Mouse (Mus musculus): Measurements from ENCODE around the gene Gm10837. TPM values are rescaled to one million over a fixed set of nuclear protein-coding genes. Genes with fewer than 3 reads are reported as not detected.
A peak's percentile ranks its signal among the peaks of the same experiment; 100 is the strongest.

Gm10837 gene
- 0.41 and 0.74 TPM in 2 replicates for polyA plus RNA-seq (2015; fragmentation: Nextera tagmentation; extraction: Ambion mirVana)

GRCm38 (mm10) chr14:122490441-122491328, at the start of gene Gm10837:
TSS of gene Gm10837 (plus strand) at chr14:122490586.
- Histone ChIP-seq H3K4me2 (peak within 1 kb of the TSS; percentile 49), H3K27ac (peak within 1 kb of the TSS; percentile 31), H3K9me3 (peaks cover 3% of the 10 kb centered on the region; the same call in 1 of the 2 replicates), H3K27me3 (peaks cover 63% of the 10 kb centered on the region), H3K4me1 (replicated peaks) (peaks cover 9% of the 10 kb centered on the region), H3K36me3 (no peaks in the 10 kb centered on the region), H3K4me3 (peak within 1 kb of the TSS; percentile 31), H3K9ac (peak within 1 kb of the TSS; percentile 46)
- WGBS, result under 1% methylated on average over 51 of the region's 51 CpGs
- peak; percentile 83 for ATAC-seq (ENCODE audit: low FRiP score)

DNA sequence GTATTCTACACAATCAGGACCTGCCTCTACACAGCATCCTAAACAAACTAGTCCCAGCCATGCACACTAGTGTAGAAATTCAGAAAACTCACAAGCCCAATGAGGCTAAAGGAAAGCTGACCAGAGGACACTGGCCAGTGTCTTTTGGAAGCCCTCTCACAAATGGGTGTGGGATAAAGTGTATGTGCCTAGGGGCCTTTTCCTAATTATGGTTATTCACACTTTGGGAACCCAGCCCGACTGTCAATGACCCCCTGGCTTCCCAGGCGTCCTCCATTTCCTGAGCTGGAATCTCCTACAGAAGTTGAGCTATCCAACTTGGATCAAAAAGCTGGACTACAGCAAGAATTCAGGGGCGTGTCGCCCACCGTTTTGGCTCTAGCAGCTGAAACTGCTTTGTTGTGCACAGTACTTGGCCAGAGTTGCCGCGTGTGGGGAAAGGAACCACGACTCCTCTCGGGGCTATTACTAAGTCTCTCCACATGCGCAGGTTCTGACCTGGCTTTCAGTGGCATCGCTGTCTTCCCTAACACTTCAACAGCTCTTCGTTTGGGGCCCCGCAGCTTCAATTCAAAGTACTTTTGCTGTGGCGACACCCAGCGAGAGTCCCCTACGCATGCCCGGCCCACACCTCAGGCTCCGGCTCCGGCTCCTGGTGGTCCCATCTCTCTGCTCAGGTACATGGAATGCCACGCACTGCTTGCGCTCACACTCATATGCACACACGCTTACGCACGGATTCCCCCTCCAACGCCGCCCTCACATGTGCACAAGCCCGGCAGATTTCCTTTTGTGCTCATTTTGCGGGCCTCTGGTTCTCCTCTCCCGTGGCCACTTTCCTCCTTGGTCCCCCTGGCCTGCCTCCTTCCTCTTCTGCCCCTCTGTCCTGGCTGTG, 40.5 kb upstream of the Gm10837 start:
- WGBS, result 3% methylated on average over 29 of the region's 29 CpGs
- H3K27me3 ChIP-seq, result peaks cover 87% of the 10 kb centered on the region

DNA sequence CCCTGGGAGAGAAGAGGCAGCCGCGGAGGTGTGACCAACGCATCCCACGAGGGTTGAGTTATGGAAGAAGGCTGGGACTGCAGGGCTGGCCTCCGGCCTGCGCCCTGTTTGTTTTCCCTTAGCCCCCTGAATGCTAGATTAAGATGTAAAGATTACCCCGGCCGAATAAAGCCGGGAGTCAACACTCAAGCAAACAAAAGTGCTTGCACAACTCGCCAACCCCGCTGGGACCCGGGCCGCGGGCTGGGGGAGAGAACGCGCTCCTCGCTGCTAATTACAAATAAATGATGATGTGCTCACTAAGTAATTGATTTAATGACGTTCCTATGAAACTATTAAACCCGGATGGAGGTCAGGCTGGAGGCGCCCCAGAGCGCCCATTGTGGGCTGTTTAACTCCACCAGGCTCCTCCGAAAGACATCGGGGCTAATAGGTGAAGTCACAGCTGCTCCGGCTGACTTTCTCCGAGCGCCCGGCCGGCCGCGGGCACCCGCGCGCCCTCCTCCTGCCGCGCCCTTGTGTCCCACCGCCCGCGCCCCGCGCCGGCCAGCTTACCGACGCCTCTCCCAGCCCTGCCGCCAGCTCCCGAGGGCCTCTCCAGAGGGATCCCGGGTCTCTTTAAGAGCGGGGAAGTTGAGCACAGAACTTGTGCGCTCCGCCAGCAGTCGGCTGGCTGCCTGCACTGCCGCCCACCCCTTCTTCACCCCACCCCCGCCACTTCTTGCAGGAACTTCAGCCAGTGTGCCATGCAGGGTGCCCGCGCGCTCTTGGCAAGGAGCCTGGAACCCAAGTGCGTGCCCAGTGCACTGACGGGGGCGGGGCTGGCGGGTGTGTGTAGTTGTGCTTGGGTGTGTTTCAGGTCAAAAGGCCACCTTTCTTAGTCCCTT, 39.6 kb upstream of the Gm10837 start, which contains the start of gene Gm5089:
Gene Gm5089 (minus strand): TSS at position 620 of the 887 bp plus-strand sequence.
- Histone ChIP-seq H3K9ac (peak within 1 kb of the TSS; percentile 70), H3K9me3 (no peaks in the 10 kb centered on the region), H3K4me2 (peak within 1 kb of the TSS; percentile 65), H3K4me1 (replicated peaks) (peaks cover 45% of the 10 kb centered on the region), H3K27me3 (peaks cover 89% of the 10 kb centered on the region), H3K4me3 (peak within 1 kb of the TSS; percentile 45), H3K36me3 (no peaks in the 10 kb centered on the region), H3K27ac (peak within 1 kb of the TSS; percentile 87)
- ATAC-seq (ENCODE audit: low FRiP score), result peak; percentile 34
- under 1% methylated on average over 59 of the region's 59 CpGs for WGBS

More for the DNA sequence above, 40.5 kb upstream of the Gm10837 start:
- H3K9me3 ChIP-seq, result no peaks in the 10 kb centered on the region
- H3K36me3 ChIP-seq, result no peaks in the 10 kb centered on the region
- peak overlapping the region; percentile 87 for H3K27ac ChIP-seq
- peaks cover 45% of the 10 kb centered on the region for H3K4me1 ChIP-seq (replicated peaks)
- peak overlapping the region; percentile 70 for H3K9ac ChIP-seq
- H3K4me3 ChIP-seq, result peak overlapping the region; percentile 45
- peak overlapping the region; percentile 65 for H3K4me2 ChIP-seq
- ATAC-seq (ENCODE audit: low FRiP score), result no peak

- Histone ChIP-seq H3K27me3 (peaks cover 88% of the 10 kb centered on the region), H3K9me3 (no peaks in the 10 kb centered on the region), H3K9ac (no peak overlapping the region), H3K4me1 (replicated peaks) (peaks cover 45% of the 10 kb centered on the region), H3K4me2 (peak overlapping the region; percentile 65), H3K36me3 (no peaks in the 10 kb centered on the region), H3K4me3 (peak overlapping the region; percentile 45), H3K27ac (peak overlapping the region; percentile 87)
- no peak for ATAC-seq (ENCODE audit: low FRiP score)
- 46% methylated on average over 5 of the region's 5 CpGs for WGBS
Measured at GRCm38 (mm10) chr14:122451551-122452145, 38.7 kb upstream of the Gm10837 start.

DNA sequence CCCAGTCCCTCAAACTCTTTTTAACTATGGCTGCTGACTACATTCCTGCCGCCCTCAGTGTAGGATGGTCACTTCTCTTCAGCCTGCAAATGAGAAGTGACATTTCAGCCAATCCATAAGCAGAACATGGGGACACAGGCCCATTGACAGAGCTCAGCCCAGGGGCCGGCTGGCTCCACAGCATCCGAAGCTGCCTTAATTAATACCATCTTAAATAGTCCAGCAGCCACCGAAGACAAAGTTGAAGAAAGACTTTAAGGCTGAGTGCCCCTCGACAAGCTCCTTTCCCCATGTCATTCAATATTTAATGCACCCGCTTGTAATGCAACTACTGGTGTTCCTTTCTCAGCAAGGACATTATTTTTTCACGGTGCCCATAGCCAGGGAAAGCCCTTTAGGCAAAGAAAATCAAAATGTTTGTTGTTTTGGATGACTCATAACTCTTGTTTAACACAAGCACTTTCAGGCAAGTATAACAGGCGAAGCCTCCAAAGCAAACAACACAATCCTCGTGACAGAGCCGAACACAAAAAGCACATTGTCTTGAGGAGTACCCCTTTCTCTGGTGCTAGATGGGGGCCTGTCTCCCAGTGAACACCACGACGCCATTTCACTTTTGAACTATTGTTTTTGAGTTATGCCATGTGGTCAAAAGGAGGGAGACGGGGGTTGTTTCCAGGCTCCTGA, 37.5 kb upstream of the Gm10837 start:
- Histone ChIP-seq H3K4me2 (peak overlapping the region; percentile 36), H3K9me3 (no peaks in the 10 kb centered on the region), H3K36me3 (no peaks in the 10 kb centered on the region), H3K27ac (peak overlapping the region; percentile 70), H3K4me3 (no peak overlapping the region), H3K27me3 (peaks cover 76% of the 10 kb centered on the region), H3K4me1 (replicated peaks) (peaks cover 45% of the 10 kb centered on the region), H3K9ac (no peak overlapping the region)
- WGBS, result 6% methylated on average over 13 of the region's 13 CpGs
- ATAC-seq (ENCODE audit: low FRiP score), result peak; percentile 50; the same call in 1 of the 2 replicates

GRCm38 (mm10) chr14:122453388-122453995, 36.9 kb upstream of the Gm10837 start:
- no peak overlapping the region for H3K4me3 ChIP-seq

DNA sequence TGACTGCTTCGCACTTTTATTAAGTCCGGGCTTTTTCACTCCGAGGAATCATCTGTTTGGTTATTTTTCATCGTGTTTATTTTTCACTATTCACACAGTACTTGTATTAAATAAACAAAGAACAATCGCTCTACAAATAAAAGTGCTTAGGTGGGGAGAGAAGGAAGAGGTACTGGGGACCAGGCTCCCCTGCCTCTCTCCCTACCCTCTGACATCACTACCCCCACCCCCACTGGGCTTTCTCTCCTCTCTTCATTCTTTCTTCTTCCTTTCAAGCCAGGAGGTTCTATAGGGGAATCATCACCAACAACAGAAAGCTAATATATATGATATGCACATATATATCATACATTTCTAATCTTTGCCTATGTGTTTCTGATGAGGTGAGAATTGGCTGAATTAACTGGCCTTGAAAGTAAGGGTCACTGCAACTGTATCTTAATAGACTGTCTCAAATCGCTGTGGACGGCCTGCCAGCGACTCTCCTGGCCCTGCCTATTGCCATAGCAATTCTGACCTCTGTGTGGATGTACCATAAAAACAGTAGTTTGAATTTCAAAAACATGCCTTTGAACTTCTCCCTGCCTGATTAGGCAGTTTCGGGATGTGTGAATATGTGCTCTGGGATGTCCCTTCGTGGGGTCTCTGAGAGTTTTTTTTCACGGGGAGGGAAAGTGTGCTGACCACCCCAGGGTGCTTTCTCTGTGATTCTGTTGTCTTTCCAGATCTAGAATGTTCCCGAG, 36.2 kb upstream of the Gm10837 start:
- H3K27ac ChIP-seq, result peak overlapping the region; percentile 49
- no peaks in the 10 kb centered on the region for H3K36me3 ChIP-seq
- H3K9me3 ChIP-seq, result no peaks in the 10 kb centered on the region
- H3K9ac ChIP-seq, result no peak overlapping the region
- H3K4me1 ChIP-seq (replicated peaks), result peaks cover 45% of the 10 kb centered on the region
- peaks cover 65% of the 10 kb centered on the region for H3K27me3 ChIP-seq
- H3K4me3 ChIP-seq, result no peak overlapping the region
- H3K4me2 ChIP-seq, result peak overlapping the region; percentile 36
- WGBS, result 4% methylated on average over 12 of the region's 12 CpGs
- peak; percentile 44; the same call in 1 of the 2 replicates for ATAC-seq (ENCODE audit: low FRiP score)

More at GRCm38 (mm10) chr14:122453388-122453995, 36.9 kb upstream of the Gm10837 start:
- Histone ChIP-seq H3K9ac (no peak overlapping the region), H3K9me3 (no peaks in the 10 kb centered on the region), H3K4me1 (replicated peaks) (peaks cover 45% of the 10 kb centered on the region), H3K4me2 (peak overlapping the region; percentile 36), H3K36me3 (no peaks in the 10 kb centered on the region), H3K27ac (peak overlapping the region; percentile 61), H3K27me3 (peaks cover 70% of the 10 kb centered on the region)
- WGBS, result under 1% methylated on average over 32 of the region's 32 CpGs
- ATAC-seq (ENCODE audit: low FRiP score), result peak; percentile 76

- Histone ChIP-seq H3K4me1 (replicated peaks) (peaks cover 41% of the 10 kb centered on the region), H3K36me3 (no peaks in the 10 kb centered on the region), H3K27ac (peak overlapping the region; percentile 72), H3K9me3 (no peaks in the 10 kb centered on the region), H3K27me3 (peaks cover 62% of the 10 kb centered on the region), H3K9ac (no peak overlapping the region), H3K4me3 (no peak overlapping the region), H3K4me2 (no peak overlapping the region)
- WGBS, result 25% methylated on average over 10 of the region's 10 CpGs
- ATAC-seq (ENCODE audit: low FRiP score), result no peak
Measured at GRCm38 (mm10) chr14:122454901-122455561, 35.4 kb upstream of the Gm10837 start.

- Histone ChIP-seq H3K9me3 (no peaks in the 10 kb centered on the region), H3K4me3 (no peak overlapping the region), H3K4me2 (no peak overlapping the region), H3K4me1 (replicated peaks) (peaks cover 35% of the 10 kb centered on the region), H3K27me3 (peaks cover 62% of the 10 kb centered on the region), H3K36me3 (no peaks in the 10 kb centered on the region), H3K27ac (peak overlapping the region; percentile 72), H3K9ac (no peak overlapping the region)
- no peak for ATAC-seq (ENCODE audit: low FRiP score)
- WGBS, result 22% methylated on average over 4 of the region's 4 CpGs
Measured at GRCm38 (mm10) chr14:122455562-122455958, 34.8 kb upstream of the Gm10837 start.

Data from hindbrain, embryonic 13.5 days (tissue).